Mouse (Mus musculus) ovary, postnatal 10 days (tissue): ENCODE measurements at regions not wholly inside any gene's neighbourhood (a gene's known extent, or its start where the extent isn't known, plus 50 kb on each side); places are given as distances from the start of the nearest gene placed in this dataset.

Experiments
- DNase-seq: peaks from one replicate; pipeline ENCODE4 v3.0.0; 2022; ENCODE audit warnings: low spot score

- no peak for DNase-seq
Observed at GRCm38 (mm10) chr2:72825251-72825650, 155.0 kb downstream of the Sp3 start.

- DNase-seq, result no peak
Observed at GRCm38 (mm10) chr2:72829139-72829538, 151.1 kb downstream of the Sp3 start.

GRCm38 (mm10) chr2:72832770-72833169, 147.5 kb downstream of the Sp3 start:
- no peak for DNase-seq

- no peak for DNase-seq
Observed at GRCm38 (mm10) chr2:72838085-72838727, 142.0 kb downstream of the Sp3 start.

GRCm38 (mm10) chr2:72839673-72840072, 140.6 kb downstream of the Sp3 start:
- DNase-seq, result no peak

- DNase-seq, result no peak
Observed at GRCm38 (mm10) chr2:72841367-72841766, 138.9 kb downstream of the Sp3 start.

GRCm38 (mm10) chr2:72843610-72844009, 136.6 kb downstream of the Sp3 start:
- no peak for DNase-seq

- no peak for DNase-seq
Observed at GRCm38 (mm10) chr2:72849441-72850192, 130.6 kb downstream of the Sp3 start.

- no peak for DNase-seq
Observed at GRCm38 (mm10) chr2:72852509-72852908, 127.7 kb downstream of the Sp3 start.

- no peak for DNase-seq
Observed at GRCm38 (mm10) chr2:72855276-72855970, 124.8 kb downstream of the Sp3 start.

- DNase-seq, result no peak
Observed at GRCm38 (mm10) chr2:72855971-72856755, 124.1 kb downstream of the Sp3 start.

GRCm38 (mm10) chr2:72857377-72857776, 122.9 kb downstream of the Sp3 start:
- DNase-seq, result no peak

- DNase-seq, result no peak
Observed at GRCm38 (mm10) chr2:72865462-72866365, 114.5 kb downstream of the Sp3 start.

- DNase-seq, result no peak
Observed at GRCm38 (mm10) chr2:72866366-72866688, 113.9 kb downstream of the Sp3 start.

GRCm38 (mm10) chr2:72868173-72868572, 112.1 kb downstream of the Sp3 start:
- no peak for DNase-seq

GRCm38 (mm10) chr2:72871836-72872235, 108.4 kb downstream of the Sp3 start:
- no peak for DNase-seq

- DNase-seq, result no peak
Observed at GRCm38 (mm10) chr2:72873948-72874347, 106.3 kb downstream of the Sp3 start.

- DNase-seq, result no peak
Observed at GRCm38 (mm10) chr2:72874533-72874932, 105.7 kb downstream of the Sp3 start.

- DNase-seq, result no peak
Observed at GRCm38 (mm10) chr2:72875677-72876076, 104.6 kb downstream of the Sp3 start.

GRCm38 (mm10) chr2:72880016-72880415, 100.2 kb downstream of the Sp3 start:
- DNase-seq, result no peak

- DNase-seq, result no peak
Observed at GRCm38 (mm10) chr2:72881554-72881953, 98.7 kb downstream of the Sp3 start.
